Mouse (Mus musculus): ENCODE results near the gene Dnal1. TPM values are rescaled to one million over a fixed set of nuclear protein-coding genes. Genes with fewer than 3 reads are reported as not detected.
"Not testable (repeated sequence)": the region's sequence is repeated elsewhere in the genome, so short reads cannot be mapped to it uniquely, and the experiment has no call there.

Dnal1 gene
- polyA plus RNA-seq, 1 experiment from 2014 or later, result 3.3 TPM

DNA sequence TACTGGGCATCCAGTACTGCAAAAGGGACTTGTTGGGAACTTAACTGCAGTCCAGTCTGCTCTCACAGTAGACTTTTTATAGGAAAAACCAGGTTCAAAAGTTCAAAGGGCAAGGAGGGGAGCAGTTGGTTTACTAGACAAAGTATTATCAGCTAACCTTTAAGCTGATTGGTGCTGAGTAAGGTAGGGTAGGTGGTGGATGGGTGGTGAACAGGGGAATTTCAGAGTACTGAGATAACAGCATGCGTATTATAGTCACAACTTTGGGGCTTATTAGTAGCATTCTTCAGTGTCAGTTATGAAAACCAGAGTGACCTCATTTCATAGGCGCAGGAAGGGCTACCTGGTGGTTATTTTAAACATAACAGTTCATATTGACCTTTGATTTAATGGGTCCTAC, 14.6 kb upstream of the Dnal1 start:
- WGBS, result 91% methylated on average over 2 of the region's 2 CpGs
- Histone ChIP-seq H3K9me3 (replicated peaks) (0 out of 2 replicates have a peak, but pooled peaks cover 2% of the 10 kb centered on the region), H3K4me1 (replicated peaks) (0 out of 2 replicates have a peak, but pooled peaks cover 2% of the 10 kb centered on the region), H3K4me2 (no peak overlapping the region), H3K27me3 (no peaks in the 10 kb centered on the region), H3K4me3 (no peak overlapping the region), H3K27ac (no peak overlapping the region), H3K9ac (no peak overlapping the region), H3K36me3 (no peaks in the 10 kb centered on the region)
- ATAC-seq (replicated peaks; ENCODE audit: insufficient number of reproducible peaks, insufficient read depth, low FRiP score, low read depth), result no peak

DNA sequence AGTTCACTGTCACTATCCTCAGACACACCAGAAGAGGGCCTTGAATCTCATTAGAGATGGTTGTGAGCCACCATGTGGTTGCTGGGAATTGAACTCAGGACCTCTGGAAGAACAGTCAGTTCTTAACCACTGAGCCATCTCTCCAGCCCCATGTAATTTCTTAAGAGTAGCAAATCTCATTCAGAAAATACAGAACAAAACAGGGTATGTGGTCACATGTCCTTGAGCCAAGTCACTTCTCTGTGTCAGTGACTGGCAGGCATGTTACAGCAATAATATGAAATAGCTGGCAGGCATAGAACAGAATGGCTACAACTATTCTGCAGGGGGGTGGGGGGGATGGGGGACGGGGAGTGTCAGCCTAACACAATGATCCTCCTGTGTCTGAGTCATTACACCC, 14.1 kb upstream of the Dnal1 start:
- no peak for ATAC-seq (replicated peaks; ENCODE audit: insufficient number of reproducible peaks, insufficient read depth, low FRiP score, low read depth)
- Histone ChIP-seq H3K36me3 (no peaks in the 10 kb centered on the region), H3K4me1 (replicated peaks) (0 out of 2 replicates have a peak, but pooled peaks cover 2% of the 10 kb centered on the region), H3K9me3 (replicated peaks) (0 out of 2 replicates have a peak, but pooled peaks cover 2% of the 10 kb centered on the region), H3K4me3 (no peak overlapping the region), H3K9ac (no peak overlapping the region), H3K4me2 (peak overlapping the region; percentile 92), H3K27ac (no peak overlapping the region), H3K27me3 (no peaks in the 10 kb centered on the region)
- WGBS, result 83% methylated on average over 1 of the region's 1 CpGs

DNA sequence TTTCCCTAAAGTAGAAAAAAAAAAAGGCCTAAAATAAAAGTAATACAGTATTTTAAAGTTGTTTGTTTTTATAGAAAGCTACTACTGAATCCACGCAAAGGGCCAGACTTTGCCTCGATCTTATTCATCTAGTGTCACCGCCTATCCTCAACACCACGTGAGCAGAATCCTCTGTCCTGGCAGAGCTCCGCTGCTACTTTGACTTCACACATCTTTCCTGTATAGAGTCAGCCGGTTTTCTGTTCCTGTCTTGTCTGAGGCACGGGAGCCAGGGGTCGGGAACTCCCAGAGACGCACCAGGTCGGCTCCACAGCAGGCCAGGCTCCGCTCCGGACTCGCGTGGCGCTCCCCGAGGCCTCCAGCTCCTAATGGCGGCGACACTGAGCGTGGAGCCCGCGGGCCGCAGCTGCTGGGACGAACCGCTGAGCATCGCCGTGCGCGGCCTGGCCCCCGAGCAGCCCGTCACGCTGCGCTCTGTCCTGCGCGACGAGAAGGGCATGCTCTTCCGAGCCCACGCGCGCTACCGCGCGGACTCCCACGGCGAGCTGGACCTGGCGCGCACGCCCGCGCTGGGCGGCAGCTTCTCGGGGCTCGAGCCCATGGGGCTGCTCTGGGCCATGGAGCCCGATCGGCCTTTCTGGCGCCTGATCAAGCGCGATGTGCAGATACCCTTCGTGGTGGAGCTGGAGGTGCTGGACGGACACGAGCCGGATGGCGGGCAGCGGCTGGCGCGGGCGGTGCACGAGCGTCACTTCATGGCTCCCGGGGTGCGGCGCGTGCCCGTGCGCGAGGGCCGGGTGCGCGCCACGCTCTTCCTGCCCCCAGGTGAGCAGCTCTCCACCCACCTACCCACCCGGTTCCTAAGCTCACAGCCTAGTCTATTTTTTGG, 13.3 kb upstream of the Dnal1 start, which contains the start of gene Acot6:
TSS of gene Acot6 (plus strand) at position 51 of the 889 bp plus-strand sequence.
- not testable (repeated sequence) for H3K27ac ChIP-seq; H3K27me3 ChIP-seq; H3K9me3 ChIP-seq (replicated peaks); H3K4me1 ChIP-seq (replicated peaks); H3K36me3 ChIP-seq
- Histone ChIP-seq H3K9ac (peak within 1 kb of the TSS; percentile 63), H3K4me3 (peak within 1 kb of the TSS; percentile 66), H3K4me2 (peak within 1 kb of the TSS; percentile 92)
- ATAC-seq (replicated peaks; ENCODE audit: insufficient number of reproducible peaks, insufficient read depth, low FRiP score, low read depth), result peak; percentile 69
- under 1% methylated on average over 75 of the region's 80 CpGs for WGBS

DNA sequence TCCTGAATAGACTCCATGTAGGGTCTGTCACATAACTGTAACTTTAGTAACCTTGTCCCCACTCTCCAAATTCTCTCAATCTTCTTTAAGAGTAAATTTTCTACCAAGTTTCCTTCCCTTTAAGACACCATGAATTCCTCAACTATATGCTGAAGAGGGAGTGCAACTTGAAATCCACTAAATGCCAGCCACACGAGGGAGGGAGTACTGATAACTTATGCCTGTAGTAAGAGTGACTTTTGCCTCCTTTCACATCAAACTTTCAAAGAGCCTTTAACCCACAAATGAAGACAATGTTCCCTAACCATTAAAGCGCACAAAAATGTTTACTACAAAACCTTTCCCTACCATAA, 12.7 kb upstream of the Dnal1 start:
- 57% methylated on average over 2 of the region's 2 CpGs for WGBS
- Histone ChIP-seq H3K9ac (no peak overlapping the region), H3K9me3 (replicated peaks) (no peaks in the 10 kb centered on the region)

DNA sequence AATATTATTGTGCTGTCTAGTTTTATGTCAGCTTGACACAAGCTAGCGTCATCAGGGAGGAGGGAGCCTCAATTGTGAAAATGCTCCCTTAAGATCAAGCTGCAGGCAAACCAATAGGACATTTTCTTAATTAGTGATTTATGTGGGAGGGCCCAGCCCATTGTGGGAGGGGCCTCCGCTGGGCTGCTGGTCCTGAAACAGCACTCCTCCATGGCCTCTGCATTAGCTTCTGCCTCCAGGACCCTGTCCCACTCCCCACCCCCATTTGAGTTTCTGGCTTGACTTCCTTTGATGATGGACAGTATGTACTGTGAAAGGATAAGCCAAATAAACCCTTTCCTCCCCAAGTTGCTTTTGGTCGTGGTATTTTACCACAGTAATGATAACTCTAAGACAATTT, 7.2 kb upstream of the Dnal1 start:
- no peaks in the 10 kb centered on the region for H3K27me3 ChIP-seq
- ATAC-seq (replicated peaks; ENCODE audit: insufficient number of reproducible peaks, insufficient read depth, low FRiP score, low read depth), result no peak
- no peaks in the 10 kb centered on the region for H3K4me1 ChIP-seq (replicated peaks)
- H3K4me3 ChIP-seq, result no peak overlapping the region
- no peak overlapping the region for H3K9ac ChIP-seq
- no peaks in the 10 kb centered on the region for H3K9me3 ChIP-seq (replicated peaks)
- no peak overlapping the region for H3K4me2 ChIP-seq
- no peak overlapping the region for H3K27ac ChIP-seq
- WGBS, result 75% methylated on average over 3 of the region's 3 CpGs
- H3K36me3 ChIP-seq, result no peaks in the 10 kb centered on the region

More for the DNA sequence above, 12.7 kb upstream of the Dnal1 start:
- 0 out of 2 replicates have a peak, but pooled peaks cover 2% of the 10 kb centered on the region for H3K4me1 ChIP-seq (replicated peaks)
- ATAC-seq (replicated peaks; ENCODE audit: insufficient number of reproducible peaks, insufficient read depth, low FRiP score, low read depth), result no peak
- no peak overlapping the region for H3K27ac ChIP-seq
- H3K4me3 ChIP-seq, result peak overlapping the region; percentile 66
- H3K36me3 ChIP-seq, result no peaks in the 10 kb centered on the region
- peak overlapping the region; percentile 92 for H3K4me2 ChIP-seq
- H3K27me3 ChIP-seq, result no peaks in the 10 kb centered on the region

DNA sequence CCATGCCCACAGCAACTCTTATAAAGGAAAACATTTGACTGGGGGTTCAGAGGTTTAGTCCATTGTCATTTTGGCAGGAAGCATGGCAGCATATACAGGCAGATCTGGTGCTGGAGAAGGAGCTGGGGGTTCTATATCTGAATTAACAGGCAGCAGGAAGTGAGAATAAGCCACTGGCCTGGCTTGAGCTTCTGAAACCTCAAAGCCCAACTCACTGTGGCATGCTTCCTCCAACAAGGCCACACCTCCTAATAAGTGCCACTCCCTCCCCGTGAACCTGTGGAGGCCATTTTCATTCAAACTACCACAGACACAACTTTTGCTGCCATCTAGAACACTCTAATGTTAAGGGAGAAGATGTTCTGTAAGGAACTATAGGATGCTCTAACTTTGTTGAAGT, 6.5 kb upstream of the Dnal1 start:
- Histone ChIP-seq H3K36me3 (no peaks in the 10 kb centered on the region), H3K4me2 (no peak overlapping the region), H3K27ac (no peak overlapping the region), H3K4me1 (replicated peaks) (no peaks in the 10 kb centered on the region), H3K9me3 (replicated peaks) (no peaks in the 10 kb centered on the region), H3K9ac (no peak overlapping the region), H3K27me3 (no peaks in the 10 kb centered on the region), H3K4me3 (no peak overlapping the region)
- WGBS, result 55% methylated on average over 1 of the region's 1 CpGs
- no peak for ATAC-seq (replicated peaks; ENCODE audit: insufficient number of reproducible peaks, insufficient read depth, low FRiP score, low read depth)

DNA sequence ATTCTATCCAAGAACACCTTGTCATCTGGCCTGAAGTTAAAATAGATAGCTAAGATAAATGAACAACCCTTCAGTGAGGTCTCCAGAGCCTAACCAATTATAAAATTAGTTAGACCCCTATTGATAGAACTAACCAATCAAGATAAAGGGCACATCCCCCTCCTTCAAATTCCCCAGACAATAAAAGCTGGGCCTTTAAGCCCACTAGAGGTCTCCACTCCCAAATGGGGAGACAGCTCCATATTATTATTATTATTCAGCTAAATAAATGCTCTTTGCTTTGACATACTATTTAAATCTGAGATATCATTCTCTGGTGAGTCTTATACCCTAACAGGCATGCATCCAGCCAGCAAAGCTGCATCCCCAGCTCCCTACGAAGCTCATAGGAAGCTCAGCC, 4.2 kb upstream of the Dnal1 start:
- Histone ChIP-seq H3K27me3 (no peaks in the 10 kb centered on the region), H3K4me1 (replicated peaks) (peaks cover 5% of the 10 kb centered on the region), H3K27ac (no peak overlapping the region), H3K4me2 (no peak overlapping the region), H3K9me3 (replicated peaks) (no peaks in the 10 kb centered on the region), H3K4me3 (no peak overlapping the region), H3K9ac (no peak overlapping the region), H3K36me3 (no peaks in the 10 kb centered on the region)
- ATAC-seq (replicated peaks; ENCODE audit: insufficient number of reproducible peaks, insufficient read depth, low FRiP score, low read depth), result no peak
- WGBS, result 75% methylated on average over 1 of the region's 1 CpGs

DNA sequence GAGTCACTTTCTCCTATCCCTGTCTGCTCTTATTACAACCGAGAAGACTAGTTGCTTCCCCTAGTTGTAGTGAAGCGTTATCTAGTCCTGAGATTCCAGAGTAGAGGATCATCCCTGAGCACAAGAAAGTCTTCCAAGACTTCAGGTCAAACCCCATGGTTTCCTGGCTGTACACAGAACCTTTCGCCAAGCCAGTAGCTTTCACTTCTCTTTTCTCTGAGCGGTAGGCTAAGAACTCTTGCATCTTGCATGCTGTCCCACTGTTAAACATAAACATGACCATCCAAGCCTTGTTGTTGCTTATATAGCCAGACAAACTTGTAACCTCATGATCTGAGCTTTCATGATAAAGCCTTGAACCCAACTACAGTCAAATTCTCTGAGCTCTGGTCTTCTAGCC, 3.4 kb upstream of the Dnal1 start:
- 88% methylated on average over 4 of the region's 4 CpGs for WGBS

DNA sequence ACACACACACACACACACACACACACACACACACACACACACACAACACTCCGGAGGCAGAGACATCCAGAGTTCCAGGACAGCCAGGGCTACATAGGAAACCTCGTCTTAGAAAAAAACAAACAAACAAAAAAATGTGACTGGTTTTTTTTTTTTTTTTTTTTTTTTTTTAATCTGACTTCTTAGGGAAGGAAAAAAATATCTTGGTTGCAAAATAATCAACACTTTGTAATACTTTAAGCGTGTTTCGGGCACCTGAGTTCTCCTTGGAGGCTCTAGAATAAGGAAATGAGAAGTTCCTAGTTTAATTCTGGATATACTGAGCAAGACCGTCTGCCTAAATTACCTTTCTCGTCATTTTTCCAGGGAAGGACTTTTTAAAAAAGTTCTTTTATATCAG, 490 bp upstream of the Dnal1 start:
- Histone ChIP-seq H3K9ac (no peak overlapping the region), H3K27ac (no peak overlapping the region), H3K27me3 (no peaks in the 10 kb centered on the region), H3K4me2 (peak overlapping the region; percentile 84), H3K36me3 (no peaks in the 10 kb centered on the region), H3K4me1 (replicated peaks) (peaks cover 10% of the 10 kb centered on the region), H3K4me3 (peak overlapping the region; percentile 93), H3K9me3 (replicated peaks) (no peaks in the 10 kb centered on the region)
- ATAC-seq (replicated peaks; ENCODE audit: insufficient number of reproducible peaks, insufficient read depth, low FRiP score, low read depth), result no peak
- WGBS, result 44% methylated on average over 6 of the region's 6 CpGs

More for the DNA sequence above, 3.4 kb upstream of the Dnal1 start:
- H3K9ac ChIP-seq, result no peak overlapping the region
- no peaks in the 10 kb centered on the region for H3K36me3 ChIP-seq
- H3K4me1 ChIP-seq (replicated peaks), result peaks cover 10% of the 10 kb centered on the region
- H3K9me3 ChIP-seq (replicated peaks), result no peaks in the 10 kb centered on the region
- no peak overlapping the region for H3K4me2 ChIP-seq
- ATAC-seq (replicated peaks; ENCODE audit: insufficient number of reproducible peaks, insufficient read depth, low FRiP score, low read depth), result no peak
- no peak overlapping the region for H3K4me3 ChIP-seq
- no peak overlapping the region for H3K27ac ChIP-seq
- no peaks in the 10 kb centered on the region for H3K27me3 ChIP-seq

DNA sequence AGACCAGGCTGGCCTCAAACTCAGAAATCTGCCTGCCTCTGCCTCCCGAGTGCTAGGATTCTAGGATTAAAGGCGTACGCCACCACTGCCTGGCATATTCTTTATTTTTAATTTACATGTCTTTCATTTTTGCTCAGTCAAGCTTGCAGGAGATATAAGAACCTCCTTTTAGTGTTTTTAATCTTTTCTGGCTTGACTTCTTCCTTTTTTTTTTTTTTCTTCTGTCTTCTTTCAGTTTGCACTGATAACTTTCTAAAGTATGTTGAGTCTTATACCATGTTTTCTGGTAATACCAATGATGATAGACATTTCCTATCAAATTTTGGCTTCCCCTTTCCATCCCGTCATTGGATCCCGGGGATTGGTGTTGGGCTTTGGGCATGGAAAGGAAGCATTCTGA, 5.4 kb downstream of the Dnal1 start:
- H3K27ac ChIP-seq, result no peak overlapping the region
- no peaks in the 10 kb centered on the region for H3K9me3 ChIP-seq (replicated peaks)
- WGBS, result 93% methylated on average over 5 of the region's 5 CpGs
- H3K4me1 ChIP-seq (replicated peaks), result peaks cover 8% of the 10 kb centered on the region
- no peak overlapping the region for H3K4me2 ChIP-seq
- H3K27me3 ChIP-seq, result no peaks in the 10 kb centered on the region
- ATAC-seq (replicated peaks; ENCODE audit: insufficient number of reproducible peaks, insufficient read depth, low FRiP score, low read depth), result no peak
- H3K9ac ChIP-seq, result no peak overlapping the region
- no peak overlapping the region for H3K4me3 ChIP-seq
- H3K36me3 ChIP-seq, result no peaks in the 10 kb centered on the region

DNA sequence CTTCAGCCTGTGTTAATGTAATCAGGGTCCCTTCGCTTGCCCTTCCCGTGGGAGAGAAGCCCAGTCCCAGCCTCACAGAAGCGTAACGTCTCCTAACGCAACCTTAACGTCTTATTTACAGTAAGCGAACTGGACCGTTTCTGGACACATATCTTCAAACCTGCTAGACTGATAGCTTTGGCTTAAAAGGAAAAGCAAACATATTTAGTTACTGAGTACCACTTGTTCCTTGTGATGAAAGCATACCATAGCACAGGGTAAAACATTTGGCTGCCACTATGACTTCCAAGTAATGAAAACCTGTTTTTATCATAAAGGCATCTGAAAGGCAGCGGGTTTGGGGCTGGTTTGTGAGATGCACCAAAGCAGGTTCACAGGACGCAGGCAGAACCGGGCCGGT, 11.7 kb downstream of the Dnal1 start:
- no peaks in the 10 kb centered on the region for H3K27me3 ChIP-seq
- H3K27ac ChIP-seq, result no peak overlapping the region
- H3K4me3 ChIP-seq, result no peak overlapping the region
- no peak overlapping the region for H3K4me2 ChIP-seq
- H3K4me1 ChIP-seq (replicated peaks), result no peaks in the 10 kb centered on the region
- no peak overlapping the region for H3K9ac ChIP-seq
- 74% methylated on average over 12 of the region's 12 CpGs for WGBS
- H3K36me3 ChIP-seq, result peaks cover 6% of the 10 kb centered on the region; the same call in 1 of the 2 replicates
- no peaks in the 10 kb centered on the region for H3K9me3 ChIP-seq (replicated peaks)
- no peak for ATAC-seq (replicated peaks; ENCODE audit: insufficient number of reproducible peaks, insufficient read depth, low FRiP score, low read depth)

DNA sequence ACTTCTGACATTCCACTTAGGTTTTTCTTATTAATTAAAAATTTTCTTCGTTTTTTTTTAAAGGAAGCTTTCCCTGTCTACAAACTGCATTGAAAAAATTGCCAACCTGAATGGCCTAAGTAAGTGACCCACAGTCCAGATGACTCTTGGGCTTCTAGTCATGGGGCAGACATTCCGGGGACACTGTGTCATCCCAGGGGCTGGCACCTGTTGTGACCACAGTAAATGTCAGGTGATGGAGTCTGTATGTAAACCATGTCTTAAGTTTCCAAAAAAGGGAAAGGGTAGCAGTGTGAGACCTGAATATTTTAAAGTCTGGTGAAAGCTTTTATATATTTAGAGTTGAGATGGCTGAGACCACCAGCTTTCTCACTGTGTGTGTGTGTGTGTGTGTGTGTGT, 12.7 kb downstream of the Dnal1 start:
- H3K27me3 ChIP-seq, result no peaks in the 10 kb centered on the region
- ATAC-seq (replicated peaks; ENCODE audit: insufficient number of reproducible peaks, insufficient read depth, low FRiP score, low read depth), result no peak
- 66% methylated on average over 2 of the region's 2 CpGs for WGBS
- H3K4me2 ChIP-seq, result no peak overlapping the region
- no peak overlapping the region for H3K27ac ChIP-seq
- peaks cover 6% of the 10 kb centered on the region; the same call in 1 of the 2 replicates for H3K36me3 ChIP-seq
- no peak overlapping the region for H3K4me3 ChIP-seq
- H3K4me1 ChIP-seq (replicated peaks), result no peaks in the 10 kb centered on the region
- H3K9me3 ChIP-seq (replicated peaks), result no peaks in the 10 kb centered on the region
- H3K9ac ChIP-seq, result no peak overlapping the region

All from heart, embryonic 15.5 days (tissue).